Mouse (Mus musculus) kidney, postnatal 10 days (tissue): ENCODE results near the gene Fancf.

ENCODE experiments used
- DNase-seq: peaks from one replicate; pipeline ENCODE4 v3.0.0; 2021; ENCODE audit warnings: mixed read lengths

Gene Fancf

GRCm38 (mm10) chr7:51831917-51832316 is 30.1 kb downstream of the Fancf start:
- peak; percentile 22 for DNase-seq

GRCm38 (mm10) chr7:51823562-51824338 is 38.3 kb downstream of the Fancf start:
- DNase-seq, result no peak

GRCm38 (mm10) chr7:51821467-51821866 is 40.6 kb downstream of the Fancf start:
- no peak for DNase-seq

- DNase-seq, result no peak
Observed at GRCm38 (mm10) chr7:51819891-51820290, 42.2 kb downstream of the Fancf start.

GRCm38 (mm10) chr7:51818251-51818974 is 43.7 kb downstream of the Fancf start:
- no peak for DNase-seq

GRCm38 (mm10) chr7:51816283-51816839 is 45.7 kb downstream of the Fancf start:
- DNase-seq, result no peak

- no peak for DNase-seq
Observed at GRCm38 (mm10) chr7:51815473-51816282, 46.4 kb downstream of the Fancf start.
